Mouse (Mus musculus) liver, postnatal 0 days (tissue): Measurements from ENCODE around the gene Zbtb8a. TPM values are rescaled to one million over a fixed set of nuclear protein-coding genes. Genes with fewer than 3 reads are reported as not detected.
"Not testable (repeated sequence)": the region's sequence is repeated elsewhere in the genome, so short reads cannot be mapped to it uniquely, and the experiment has no call there.

Experiments used
- ATAC-seq: fragments of 200-750 bp; cut with Nextera tagmentation; 2 replicates; pipeline ENCODE4 v1.8.0; 2017; ENCODE audit warnings: mild to moderate bottlenecking, moderate library complexity
- DNase-seq: peaks from one replicate; pipeline ENCODE4 v3.0.0-alpha.2; 2016
- H3K27ac ChIP-seq: fragments of 300-500 bp; sonication (generic); 2 replicates; pipeline ENCODE4 v1.5.1; 2014; ENCODE audit warnings: antibody characterized with exemption, moderate library complexity, mild to moderate bottlenecking, low read depth
- H3K27me3 ChIP-seq: fragments of 300-500 bp; sonication (generic); 2 replicates; pipeline ENCODE4 v1.6.1; 2014; ENCODE audit warnings: low read length, control low read depth, mixed read lengths; ENCODE audit not compliant: insufficient read depth
- H3K36me3 ChIP-seq: fragments of 300-500 bp; sonication (generic); replicated peaks from 2 replicates; pipeline ENCODE4 v1.6.1; 2014; ENCODE audit warnings: mild to moderate bottlenecking, control low read depth, low read length, moderate library complexity, mixed read lengths; ENCODE audit not compliant: insufficient read depth
- H3K4me1 ChIP-seq: fragments of 300-500 bp; sonication (generic); 2 replicates; pipeline ENCODE4 v1.6.1; 2014; ENCODE audit warnings: antibody characterized with exemption, mild to moderate bottlenecking, control low read depth; ENCODE audit not compliant: insufficient read depth
- H3K4me2 ChIP-seq: fragments of 300-500 bp; sonication (generic); 2 replicates; pipeline ENCODE4 v1.6.1; 2014; ENCODE audit warnings: low read depth, mild to moderate bottlenecking, low read length, moderate library complexity, mixed read lengths
- H3K4me3 ChIP-seq: fragments of 300-500 bp; sonication (generic); 2 replicates; pipeline ENCODE4 v1.5.1; 2014; ENCODE audit warnings: low read depth, low read length
- H3K9ac ChIP-seq: fragments of 300-500 bp; sonication (generic); replicated peaks from 2 replicates; pipeline ENCODE4 v1.6.1; 2014; ENCODE audit warnings: mild to moderate bottlenecking, moderate library complexity
- H3K9me3 ChIP-seq: fragments of 300-500 bp; sonication (generic); 2 replicates; pipeline ENCODE4 v1.6.1; 2016; ENCODE audit warnings: mild to moderate bottlenecking, control low read depth, low read length, mixed read lengths
- CTCF ChIP-seq: sonication (generic); IDR thresholded peaks from 2 replicates; pipeline ENCODE4 v1.5.1; 2016; ENCODE audit warnings: antibody characterized with exemption, low read depth
- EP300 ChIP-seq: IDR thresholded peaks from 2 replicates; pipeline ENCODE4 v1.6.1; 2016; ENCODE audit warnings: antibody characterized with exemption, low read depth, mild to moderate bottlenecking
- WGBS: fragments of 180-500 bp; shearing (Covaris S2); extraction: QIAGEN DNeasy Blood & Tissue Kit; methylation state at CpG from one replicate; pipeline ENCODE4 v1.1.7; 2014; ENCODE audit not compliant: insufficient replicate concordance; 5-methylcytosine and 5-hydroxymethylcytosine counted together
- polyA plus RNA-seq: library from polyadenylated mRNA; unstranded; fragments of >200 nt; fragmentation: Nextera tagmentation; extraction: Ambion mirVana; gene quantifications from 2 replicates; pipeline ENCODE4 v1.2.1, GENCODE M21; 2015

Zbtb8a gene
- polyA plus RNA-seq, 1 experiment from 2014 or later, result 2.3 TPM

DNA sequence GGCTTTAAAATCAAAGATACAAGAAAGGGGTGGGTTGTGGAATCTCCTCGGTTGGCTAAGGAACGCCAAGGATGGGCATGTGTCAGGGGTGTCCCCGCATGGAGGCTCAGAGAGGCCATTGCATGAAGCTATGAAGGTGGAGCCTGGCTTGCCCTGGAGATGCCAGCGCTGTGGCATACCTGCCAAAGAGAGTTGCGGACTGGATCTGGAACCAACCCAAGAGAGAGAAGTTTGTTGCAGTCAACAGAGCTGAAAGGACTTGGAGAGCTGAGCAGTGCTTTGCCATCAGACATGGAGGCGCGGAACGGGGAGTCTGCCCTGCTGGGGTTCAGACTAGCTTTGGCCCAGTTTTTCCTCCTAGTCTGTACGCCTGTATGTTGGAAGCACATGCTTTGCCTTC is 14.5 kb downstream of the Zbtb8a start:
- Histone ChIP-seq H3K27me3 (no peaks in the 10 kb centered on the region), H3K36me3 (0 out of 2 replicates have a peak, but pooled peaks cover 3% of the 10 kb centered on the region), H3K4me1 (no peaks in the 10 kb centered on the region), H3K27ac (no peak overlapping the region), H3K9ac (no peak overlapping the region), H3K9me3 (no peaks in the 10 kb centered on the region), H3K4me2 (no peak overlapping the region), H3K4me3 (no peak overlapping the region)
- no peak for DNase-seq
- WGBS, result 89% methylated on average over 9 of the region's 9 CpGs
- no peak for ATAC-seq
- no peak for TF ChIP-seq CTCF
- no peak for TF ChIP-seq EP300

DNA sequence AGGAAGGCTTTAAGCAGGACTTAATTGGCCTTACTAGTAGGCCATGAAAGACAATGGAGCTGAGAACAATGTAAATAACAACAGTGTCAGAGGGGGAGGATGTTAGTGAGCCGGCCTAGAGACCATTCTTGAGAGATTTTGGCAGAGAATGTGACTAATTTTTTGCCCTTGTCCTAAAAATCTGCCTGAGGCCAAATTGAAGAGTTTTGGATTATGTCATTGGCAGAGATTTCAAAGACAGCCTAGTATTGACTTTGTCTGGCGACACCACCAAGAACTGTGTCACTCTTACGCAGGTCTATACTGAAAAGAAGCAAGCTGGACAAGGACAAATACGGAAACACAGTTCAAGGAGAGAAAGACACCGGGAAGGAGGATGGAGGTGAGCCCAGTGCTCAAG is 15.1 kb downstream of the Zbtb8a start:
- Histone ChIP-seq H3K27ac (no peak overlapping the region), H3K27me3 (no peaks in the 10 kb centered on the region), H3K4me3 (no peak overlapping the region), H3K9me3 (no peaks in the 10 kb centered on the region), H3K4me1 (no peaks in the 10 kb centered on the region), H3K9ac (no peak overlapping the region), H3K36me3 (0 out of 2 replicates have a peak, but pooled peaks cover 3% of the 10 kb centered on the region), H3K4me2 (no peak overlapping the region)
- no peak for ATAC-seq
- no peak for DNase-seq
- 83% methylated on average over 5 of the region's 5 CpGs for WGBS
- no peak for TF ChIP-seq CTCF
- TF ChIP-seq EP300, result no peak

DNA sequence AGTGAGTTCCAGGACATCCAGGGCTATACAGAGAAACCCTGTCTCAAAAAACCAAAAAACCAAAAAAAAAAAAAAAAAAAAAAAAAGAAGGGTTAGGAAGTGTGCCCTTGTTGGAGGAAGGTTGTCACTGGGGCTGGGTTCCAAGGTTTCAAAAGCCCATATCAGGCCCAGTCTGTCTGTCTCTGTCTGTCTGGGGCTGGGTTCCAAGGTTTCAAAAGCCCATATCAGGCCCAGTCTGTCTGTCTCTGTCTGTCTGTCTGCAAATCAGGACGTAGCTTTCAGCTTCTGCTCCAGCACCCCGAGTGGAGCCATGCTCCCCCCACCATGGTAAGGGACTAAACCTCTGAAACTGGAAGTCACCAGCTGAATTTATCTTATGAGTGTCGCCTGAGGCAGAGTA is 15.7 kb downstream of the Zbtb8a start:
- H3K4me1 ChIP-seq, ATAC-seq, H3K27me3 ChIP-seq, H3K9ac ChIP-seq, H3K36me3 ChIP-seq, H3K4me3 ChIP-seq, DNase-seq, H3K4me2 ChIP-seq, H3K9me3 ChIP-seq, H3K27ac ChIP-seq: not testable (repeated sequence)
- WGBS, result 61% methylated on average over 3 of the region's 3 CpGs

DNA sequence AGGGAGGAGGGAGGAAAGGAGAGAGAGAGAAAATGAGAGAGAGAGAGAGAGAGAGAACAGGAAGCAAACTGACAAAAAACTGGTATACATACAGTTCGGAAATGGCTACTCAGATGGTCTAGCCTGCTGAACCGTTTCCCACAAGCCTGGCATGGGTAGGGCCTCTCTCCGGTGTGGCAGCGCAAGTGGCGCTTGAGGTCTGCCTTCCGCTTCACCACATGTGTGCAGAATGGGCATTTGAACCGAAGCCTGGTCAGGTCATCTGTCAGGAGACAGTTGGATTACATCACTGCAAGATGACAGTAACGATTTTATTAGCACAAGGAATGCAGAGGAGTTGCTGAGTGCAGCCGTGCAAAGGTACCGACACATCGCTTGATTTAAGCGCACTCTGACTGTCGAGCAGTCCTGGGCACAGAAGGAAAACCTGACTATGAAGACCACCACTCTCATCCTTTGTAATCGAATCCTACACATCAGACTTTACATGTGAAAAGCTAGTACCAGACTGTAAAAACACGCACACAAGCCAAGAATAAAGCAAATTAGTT is 20.2 kb downstream of the Zbtb8a start:
- ATAC-seq (no peak), DNase-seq (no peak)
- 0 out of 2 replicates have a peak, but pooled peaks cover 6% of the 10 kb centered on the region for H3K36me3 ChIP-seq
- WGBS, result 76% methylated on average over 15 of the region's 15 CpGs
- H3K27ac ChIP-seq, result no peak overlapping the region
- TF ChIP-seq CTCF (no peak), EP300 (no peak)
- H3K9me3 ChIP-seq, result no peaks in the 10 kb centered on the region
- no peaks in the 10 kb centered on the region for H3K27me3 ChIP-seq
- no peak overlapping the region for H3K9ac ChIP-seq
- no peak overlapping the region for H3K4me2 ChIP-seq
- H3K4me1 ChIP-seq, result no peaks in the 10 kb centered on the region
- H3K4me3 ChIP-seq, result no peak overlapping the region

DNA sequence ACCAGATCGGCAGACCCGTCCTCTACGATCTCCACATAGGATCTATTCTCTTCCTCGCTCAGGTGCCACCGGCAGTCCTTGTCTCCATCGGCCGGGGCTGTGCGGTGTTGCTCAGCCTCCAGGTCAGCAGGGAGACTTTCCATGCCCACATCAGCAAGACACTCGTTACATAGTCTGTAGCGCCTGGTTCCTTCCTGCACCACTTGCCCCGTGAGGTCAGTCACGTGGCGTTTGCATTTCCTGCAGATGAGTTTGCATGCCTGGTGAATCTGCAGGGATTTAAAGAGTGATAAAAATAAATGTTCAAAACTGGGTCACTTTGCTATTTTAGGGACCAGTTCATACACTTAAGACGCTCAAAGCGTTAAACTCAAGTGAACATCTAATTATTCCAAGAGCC is 23.7 kb downstream of the Zbtb8a start:
- TF ChIP-seq EP300, result no peak
- TF ChIP-seq CTCF, result no peak
- no peak overlapping the region for H3K4me3 ChIP-seq
- DNase-seq (no peak), ATAC-seq (no peak)
- 64% methylated on average over 15 of the region's 15 CpGs for WGBS
- H3K4me2 ChIP-seq, result no peak overlapping the region
- no peak overlapping the region for H3K27ac ChIP-seq
- no peaks in the 10 kb centered on the region for H3K4me1 ChIP-seq
- H3K27me3 ChIP-seq, result no peaks in the 10 kb centered on the region
- H3K9ac ChIP-seq, result no peak overlapping the region
- no peaks in the 10 kb centered on the region for H3K9me3 ChIP-seq
- H3K36me3 ChIP-seq, result 0 out of 2 replicates have a peak, but pooled peaks cover 3% of the 10 kb centered on the region

- no peak for DNase-seq
- Histone ChIP-seq H3K4me1 (no peaks in the 10 kb centered on the region), H3K9ac (no peak overlapping the region), H3K4me2 (no peak overlapping the region), H3K36me3 (0 out of 2 replicates have a peak, but pooled peaks cover 3% of the 10 kb centered on the region), H3K4me3 (no peak overlapping the region), H3K9me3 (no peaks in the 10 kb centered on the region), H3K27me3 (no peaks in the 10 kb centered on the region), H3K27ac (no peak overlapping the region)
- TF ChIP-seq EP300 (no peak), CTCF (no peak)
- 89% methylated on average over 12 of the region's 12 CpGs for WGBS
- no peak for ATAC-seq
Observed at GRCm38 (mm10) chr4:129353176-129353575, 24.7 kb downstream of the Zbtb8a start.

GRCm38 (mm10) chr4:129351111-129351510 is 26.8 kb downstream of the Zbtb8a start:
- ATAC-seq, result no peak

More at GRCm38 (mm10) chr4:129351111-129351510, 26.8 kb downstream of the Zbtb8a start:
- H3K9ac ChIP-seq, result no peak overlapping the region
- H3K27me3 ChIP-seq, result no peaks in the 10 kb centered on the region
- TF ChIP-seq EP300, result no peak
- no peak for TF ChIP-seq CTCF
- no peak overlapping the region for H3K27ac ChIP-seq
- 76% methylated on average over 6 of the region's 6 CpGs for WGBS
- H3K4me2 ChIP-seq, result no peak overlapping the region
- no peak for DNase-seq
- no peak overlapping the region for H3K4me3 ChIP-seq
- H3K4me1 ChIP-seq, result no peaks in the 10 kb centered on the region
- no peaks in the 10 kb centered on the region for H3K9me3 ChIP-seq
- 0 out of 2 replicates have a peak, but pooled peaks cover 3% of the 10 kb centered on the region for H3K36me3 ChIP-seq
